Mouse (Mus musculus) adrenal gland, postnatal 14 days (tissue): Measurements from ENCODE around the gene Sec23b. TPM values are rescaled to one million over a fixed set of nuclear protein-coding genes. Genes with fewer than 3 reads are reported as not detected.
"Not testable (repeated sequence)": the region's sequence is repeated elsewhere in the genome, so short reads cannot be mapped to it uniquely, and the experiment has no call there.

Source experiments
- DNase-seq: peaks from one replicate; pipeline ENCODE4 v3.0.0; 2021; ENCODE audit warnings: mixed read lengths
- long read RNA-seq, 2 experiments: library from polyadenylated mRNA; stranded (forward); transcript quantifications; one replicate each; pipeline ENCODE4 v2.0.0; 2021
- total RNA-seq: library from RNA; stranded (reverse); gene quantifications from 2 replicates; pipeline ENCODE4 v1.2.3, GENCODE M21; 2021

Sec23b gene
- total RNA-seq, result 58.8 and 74.1 TPM in 2 replicates
- long read RNA-seq, experiment 1, transcript Sec23b-201 (20 exons, 2,779 nt), result major isoform, 59 of 154 reads
- long read RNA-seq, experiment 1, partial matches to known transcripts, result 38 of 154 reads
- long read RNA-seq, experiment 1, other reads (novel, unspliced or antisense), result 57 of 154 reads
- long read RNA-seq, experiment 2, transcript Sec23b-201 (20 exons, 2,779 nt), result major isoform, 23 of 110 reads
- long read RNA-seq, experiment 2, partial matches to known transcripts, result 39 of 110 reads
- long read RNA-seq, experiment 2, other reads (novel, unspliced or antisense), result 48 of 110 reads

GRCm38 (mm10) chr2:144555820-144556552 lies at the start of gene Sec23b:
Gene Sec23b, plus strand, starts transcription at chr2:144556229.
- DNase-seq, result peak; percentile 98

- DNase-seq, result no peak
These were observed 41.4 kb upstream of the Sec23b start for GRCm38 (mm10) chr2:144514619-144515018.

- no peak for DNase-seq
These were observed 36.3 kb upstream of the Sec23b start for GRCm38 (mm10) chr2:144519772-144520171.

- DNase-seq, result no peak
These were observed 30.2 kb upstream of the Sec23b start for GRCm38 (mm10) chr2:144525856-144526255.

- peak; percentile 97 for DNase-seq
These were observed 28.8 kb upstream of the Sec23b start, which contains the start of the genes Dzank1 and Polr3f for GRCm38 (mm10) chr2:144526981-144527820. Gene Dzank1, minus strand, starts transcription at chr2:144527414. Gene Polr3f, plus strand, starts transcription at chr2:144527718.

- no peak for DNase-seq
These were observed 28.2 kb upstream of the Sec23b start for GRCm38 (mm10) chr2:144527821-144528174.

- no peak for DNase-seq
These were observed 18.9 kb upstream of the Sec23b start for GRCm38 (mm10) chr2:144537123-144537522.

GRCm38 (mm10) chr2:144541246-144541645 lies 14.8 kb upstream of the Sec23b start:
- DNase-seq, result no peak

GRCm38 (mm10) chr2:144543670-144544069 lies 12.4 kb upstream of the Sec23b start:
- DNase-seq, result no peak

GRCm38 (mm10) chr2:144544630-144545029 lies 11.4 kb upstream of the Sec23b start:
- peak; percentile 40 for DNase-seq

GRCm38 (mm10) chr2:144545061-144545460 lies 11.0 kb upstream of the Sec23b start:
- no peak for DNase-seq

- DNase-seq, result peak; percentile 9
These were observed 10.5 kb upstream of the Sec23b start for GRCm38 (mm10) chr2:144545481-144545880.

GRCm38 (mm10) chr2:144547559-144547958 lies 8.5 kb upstream of the Sec23b start:
- DNase-seq, result no peak

GRCm38 (mm10) chr2:144550529-144550928 lies 5.5 kb upstream of the Sec23b start, which contains the start of gene Rbbp9:
Gene Rbbp9, minus strand, starts transcription at chr2:144550869.
- peak; percentile 61 for DNase-seq

- no peak for DNase-seq
These were observed 2.1 kb upstream of the Sec23b start for GRCm38 (mm10) chr2:144553905-144554304.

- DNase-seq, result no peak
These were observed 676 bp upstream of the Sec23b start for GRCm38 (mm10) chr2:144555286-144555819.

- no peak for DNase-seq
These were observed 32.7 kb downstream of the Sec23b start for GRCm38 (mm10) chr2:144588723-144589122.

- not testable (repeated sequence) for DNase-seq
These were observed 37.0 kb downstream of the Sec23b start for GRCm38 (mm10) chr2:144593036-144593435.

- peak; percentile 86 for DNase-seq
These were observed 38.1 kb downstream of the Sec23b start, which contains the start of gene Smim26 for GRCm38 (mm10) chr2:144593951-144594651. Gene Smim26, plus strand, starts transcription at chr2:144594054.

- DNase-seq, result no peak
These were observed 42.0 kb downstream of the Sec23b start for GRCm38 (mm10) chr2:144598006-144598405.
